Mouse (Mus musculus): ENCODE results near the gene Hist2h4. TPM values are rescaled to one million over a fixed set of nuclear protein-coding genes. Genes with fewer than 3 reads are reported as not detected.
A peak's percentile ranks its signal among the peaks of the same experiment; 100 is the strongest.

Hist2h4 gene
- polyA plus RNA-seq, 1 experiment from 2014 or later: 5.8 TPM

GRCm38 (mm10) chr3:96264404-96264949 lies 1.4 kb upstream of the Hist2h4 start:
- Histone ChIP-seq H3K27me3 (ENCODE audit: control insufficient read depth, insufficient read depth, low read length) (no peaks in the 10 kb centered on the region), H3K27ac (ENCODE audit: low read depth, low read length) (peak overlapping the region; percentile 97), H3K9ac (ENCODE audit: low read depth, low read length) (peak overlapping the region; percentile 8; the same call in 1 of the 2 replicates), H3K4me1 (replicated peaks; ENCODE audit: control insufficient read depth, insufficient read depth, low read length) (peaks cover 5% of the 10 kb centered on the region; the same call in 1 of the 2 replicates), H3K4me3 (ENCODE audit: low read depth, low read length) (no peak overlapping the region), H3K9me3 (ENCODE audit: control insufficient read depth, low read length) (no peaks in the 10 kb centered on the region), H3K36me3 (ENCODE audit: control insufficient read depth, insufficient read depth, low read length) (no peaks in the 10 kb centered on the region), H3K4me2 (replicated peaks; ENCODE audit: low read depth, low read length) (peak overlapping the region; percentile 64; the same call in 1 of the 2 replicates)
- WGBS: 69% methylated on average over 7 of the region's 7 CpGs
- DNase-seq (ENCODE audit: low spot score) (no peak), ATAC-seq (ENCODE audit: low FRiP score) (no peak)

DNA sequence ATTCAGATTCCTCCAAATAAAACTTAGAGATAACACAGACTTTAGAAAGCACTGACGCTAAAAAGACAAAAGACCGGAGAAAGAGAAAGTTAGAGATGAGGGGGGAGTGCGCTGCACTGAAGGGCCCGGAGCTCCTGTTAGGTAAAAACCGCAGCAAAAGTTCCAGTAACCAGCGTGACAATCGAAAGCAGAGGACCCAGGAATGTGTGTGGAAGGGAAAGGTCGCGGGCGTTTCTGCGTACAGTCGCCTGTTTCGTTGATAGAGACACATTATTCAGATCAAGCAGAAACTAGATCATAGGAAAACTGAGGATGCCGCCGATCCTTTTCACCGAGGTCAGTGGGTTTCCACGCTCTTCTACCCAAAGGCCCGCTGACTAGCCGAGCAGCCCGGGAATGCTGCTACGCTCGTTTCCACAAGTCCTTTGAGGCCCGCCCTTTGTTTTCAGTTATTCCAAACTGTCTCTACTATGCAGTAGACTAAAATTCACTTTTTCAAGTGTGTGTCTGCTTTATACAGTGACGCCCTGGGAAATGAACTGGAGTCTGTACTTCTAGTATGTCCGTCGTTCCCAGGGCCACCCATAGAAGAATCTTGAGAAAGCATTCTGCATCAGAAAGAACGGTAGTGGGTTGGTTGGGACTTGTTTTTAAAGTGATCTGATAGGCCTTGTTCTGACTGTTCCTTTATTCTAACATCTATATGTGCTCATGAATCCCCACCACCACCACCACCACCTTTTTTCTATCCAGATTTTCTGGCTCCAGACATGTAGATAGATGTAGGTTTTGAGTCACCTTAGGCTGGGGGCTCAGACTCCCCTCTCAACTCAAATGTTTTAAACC lies 670 bp upstream of the Hist2h4 start:
- Histone ChIP-seq H3K36me3 (ENCODE audit: control insufficient read depth, insufficient read depth, low read length) (no peaks in the 10 kb centered on the region), H3K4me2 (replicated peaks; ENCODE audit: low read depth, low read length) (peak overlapping the region; percentile 64)
- ATAC-seq (ENCODE audit: low FRiP score): peak; percentile 28; the same call in 1 of the 2 replicates

GRCm38 (mm10) chr3:96262216-96262875 lies 765 bp downstream of the Hist2h4 start:
- ATAC-seq (ENCODE audit: low FRiP score) (peak; percentile 83), DNase-seq (ENCODE audit: low spot score) (peak; percentile 79)
- H3K4me1 ChIP-seq (replicated peaks; ENCODE audit: control insufficient read depth, insufficient read depth, low read length): peaks cover 3% of the 10 kb centered on the region; the same call in 1 of the 2 replicates
- peak overlapping the region; percentile 85 for H3K9ac ChIP-seq (ENCODE audit: low read depth, low read length)
- H3K27me3 ChIP-seq (ENCODE audit: control insufficient read depth, insufficient read depth, low read length): no peaks in the 10 kb centered on the region
- 1% methylated on average over 19 of the region's 19 CpGs for WGBS
- H3K9me3 ChIP-seq (ENCODE audit: control insufficient read depth, low read length): no peaks in the 10 kb centered on the region
- H3K27ac ChIP-seq (ENCODE audit: low read depth, low read length): peak overlapping the region; percentile 97
- no peaks in the 10 kb centered on the region for H3K36me3 ChIP-seq (ENCODE audit: control insufficient read depth, insufficient read depth, low read length)
- H3K4me3 ChIP-seq (ENCODE audit: low read depth, low read length): peak overlapping the region; percentile 57
- peak overlapping the region; percentile 64 for H3K4me2 ChIP-seq (replicated peaks; ENCODE audit: low read depth, low read length)

More for the DNA sequence above, 670 bp upstream of the Hist2h4 start:
- H3K9ac ChIP-seq (ENCODE audit: low read depth, low read length): peak overlapping the region; percentile 85
- 7% methylated on average over 27 of the region's 27 CpGs for WGBS
- H3K4me3 ChIP-seq (ENCODE audit: low read depth, low read length): peak overlapping the region; percentile 57
- H3K27me3 ChIP-seq (ENCODE audit: control insufficient read depth, insufficient read depth, low read length): no peaks in the 10 kb centered on the region
- peak overlapping the region; percentile 97 for H3K27ac ChIP-seq (ENCODE audit: low read depth, low read length)
- H3K9me3 ChIP-seq (ENCODE audit: control insufficient read depth, low read length): no peaks in the 10 kb centered on the region
- peaks cover 5% of the 10 kb centered on the region; the same call in 1 of the 2 replicates for H3K4me1 ChIP-seq (replicated peaks; ENCODE audit: control insufficient read depth, insufficient read depth, low read length)
- DNase-seq (ENCODE audit: low spot score): peak; percentile 67

- peak overlapping the region; percentile 97 for H3K27ac ChIP-seq (ENCODE audit: low read depth, low read length)
- H3K4me3 ChIP-seq (ENCODE audit: low read depth, low read length): peak overlapping the region; percentile 57; the same call in 1 of the 2 replicates
- peak overlapping the region; percentile 85 for H3K9ac ChIP-seq (ENCODE audit: low read depth, low read length)
- H3K36me3 ChIP-seq (ENCODE audit: control insufficient read depth, insufficient read depth, low read length): no peaks in the 10 kb centered on the region
- DNase-seq (ENCODE audit: low spot score): no peak
- no peaks in the 10 kb centered on the region for H3K27me3 ChIP-seq (ENCODE audit: control insufficient read depth, insufficient read depth, low read length)
- ATAC-seq (ENCODE audit: low FRiP score): no peak
- peak overlapping the region; percentile 64 for H3K4me2 ChIP-seq (replicated peaks; ENCODE audit: low read depth, low read length)
- 63% methylated on average over 3 of the region's 3 CpGs for WGBS
- H3K9me3 ChIP-seq (ENCODE audit: control insufficient read depth, low read length): no peaks in the 10 kb centered on the region
- H3K4me1 ChIP-seq (replicated peaks; ENCODE audit: control insufficient read depth, insufficient read depth, low read length): peaks cover 3% of the 10 kb centered on the region; the same call in 1 of the 2 replicates
These were observed 1.5 kb downstream of the Hist2h4 start for GRCm38 (mm10) chr3:96261623-96262022.

- Histone ChIP-seq H3K4me2 (replicated peaks; ENCODE audit: low read depth, low read length) (no peak overlapping the region), H3K27ac (ENCODE audit: low read depth, low read length) (no peak overlapping the region), H3K4me1 (replicated peaks; ENCODE audit: control insufficient read depth, insufficient read depth, low read length) (peaks cover 3% of the 10 kb centered on the region; the same call in 1 of the 2 replicates), H3K9ac (ENCODE audit: low read depth, low read length) (no peak overlapping the region), H3K9me3 (ENCODE audit: control insufficient read depth, low read length) (no peaks in the 10 kb centered on the region), H3K27me3 (ENCODE audit: control insufficient read depth, insufficient read depth, low read length) (no peaks in the 10 kb centered on the region), H3K36me3 (ENCODE audit: control insufficient read depth, insufficient read depth, low read length) (no peaks in the 10 kb centered on the region), H3K4me3 (ENCODE audit: low read depth, low read length) (no peak overlapping the region)
- ATAC-seq (ENCODE audit: low FRiP score): no peak
- WGBS: 94% methylated on average over 5 of the region's 5 CpGs
- DNase-seq (ENCODE audit: low spot score): no peak
These were observed 2.9 kb downstream of the Hist2h4 start for GRCm38 (mm10) chr3:96260220-96260619.

- H3K4me3 ChIP-seq (ENCODE audit: low read depth, low read length): no peak overlapping the region
- no peak for DNase-seq (ENCODE audit: low spot score)
- H3K36me3 ChIP-seq (ENCODE audit: control insufficient read depth, insufficient read depth, low read length): no peaks in the 10 kb centered on the region
- WGBS: 77% methylated on average over 3 of the region's 3 CpGs
- H3K27ac ChIP-seq (ENCODE audit: low read depth, low read length): no peak overlapping the region
- no peak for ATAC-seq (ENCODE audit: low FRiP score)
- no peak overlapping the region for H3K4me2 ChIP-seq (replicated peaks; ENCODE audit: low read depth, low read length)
- peaks cover 3% of the 10 kb centered on the region; the same call in 1 of the 2 replicates for H3K4me1 ChIP-seq (replicated peaks; ENCODE audit: control insufficient read depth, insufficient read depth, low read length)
- no peaks in the 10 kb centered on the region for H3K27me3 ChIP-seq (ENCODE audit: control insufficient read depth, insufficient read depth, low read length)
- no peak overlapping the region for H3K9ac ChIP-seq (ENCODE audit: low read depth, low read length)
- no peaks in the 10 kb centered on the region for H3K9me3 ChIP-seq (ENCODE audit: control insufficient read depth, low read length)
These were observed 5.9 kb downstream of the Hist2h4 start for GRCm38 (mm10) chr3:96257190-96257589.

DNA sequence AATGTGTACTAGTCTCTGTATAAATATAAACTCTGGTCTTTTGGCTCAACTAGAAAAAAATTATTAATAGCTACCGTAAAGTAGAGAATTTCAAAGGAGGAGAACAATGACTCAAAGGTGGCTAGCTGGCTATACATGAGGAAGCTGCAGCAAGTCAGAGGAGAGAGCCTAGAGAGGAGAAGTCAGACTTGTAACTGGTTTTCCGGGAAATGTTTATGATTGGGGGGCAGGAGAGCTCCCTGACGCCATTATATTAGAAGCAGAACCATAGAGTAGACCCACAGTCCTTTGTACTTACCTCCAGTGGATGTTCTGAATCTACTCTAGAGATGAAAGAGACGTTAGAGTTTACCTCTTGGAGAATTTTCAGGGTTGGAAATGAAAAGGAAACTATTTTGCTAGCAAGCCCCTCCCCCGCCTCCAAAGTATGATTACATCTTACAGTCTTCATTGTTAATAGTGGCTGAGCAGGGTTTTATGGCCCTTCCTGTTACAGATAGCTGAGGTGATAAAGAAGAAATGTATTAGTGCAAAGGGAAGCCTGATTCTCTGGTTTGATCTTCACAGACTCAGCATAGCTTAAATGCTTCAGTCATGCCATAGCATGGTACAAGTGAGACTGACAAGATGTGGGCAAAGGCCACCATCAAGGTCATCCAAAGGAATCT lies 7.1 kb downstream of the Hist2h4 start:
- Histone ChIP-seq H3K4me1 (replicated peaks; ENCODE audit: control insufficient read depth, insufficient read depth, low read length) (no peaks in the 10 kb centered on the region), H3K4me2 (replicated peaks; ENCODE audit: low read depth, low read length) (no peak overlapping the region), H3K36me3 (ENCODE audit: control insufficient read depth, insufficient read depth, low read length) (no peaks in the 10 kb centered on the region), H3K27ac (ENCODE audit: low read depth, low read length) (no peak overlapping the region), H3K9me3 (ENCODE audit: control insufficient read depth, low read length) (no peaks in the 10 kb centered on the region), H3K27me3 (ENCODE audit: control insufficient read depth, insufficient read depth, low read length) (no peaks in the 10 kb centered on the region), H3K4me3 (ENCODE audit: low read depth, low read length) (no peak overlapping the region), H3K9ac (ENCODE audit: low read depth, low read length) (no peak overlapping the region)
- no peak for DNase-seq (ENCODE audit: low spot score)
- WGBS: 87% methylated on average over 5 of the region's 5 CpGs
- ATAC-seq (ENCODE audit: low FRiP score): no peak

GRCm38 (mm10) chr3:96254683-96255355 lies 8.3 kb downstream of the Hist2h4 start:
- H3K4me1 ChIP-seq (replicated peaks; ENCODE audit: control insufficient read depth, insufficient read depth, low read length): no peaks in the 10 kb centered on the region
- H3K27ac ChIP-seq (ENCODE audit: low read depth, low read length): no peak overlapping the region
- DNase-seq (ENCODE audit: low spot score) (peak; percentile 39), ATAC-seq (ENCODE audit: low FRiP score) (no peak)
- no peaks in the 10 kb centered on the region for H3K36me3 ChIP-seq (ENCODE audit: control insufficient read depth, insufficient read depth, low read length)
- H3K4me2 ChIP-seq (replicated peaks; ENCODE audit: low read depth, low read length): no peak overlapping the region; the same call in 1 of the 2 replicates
- no peak overlapping the region for H3K9ac ChIP-seq (ENCODE audit: low read depth, low read length)
- H3K4me3 ChIP-seq (ENCODE audit: low read depth, low read length): no peak overlapping the region
- 56% methylated on average over 10 of the region's 10 CpGs for WGBS
- no peaks in the 10 kb centered on the region for H3K27me3 ChIP-seq (ENCODE audit: control insufficient read depth, insufficient read depth, low read length)
- no peaks in the 10 kb centered on the region for H3K9me3 ChIP-seq (ENCODE audit: control insufficient read depth, low read length)
